Mouse (Mus musculus) small intestine, adult 2 months (tissue): Measurements from ENCODE around the gene Ptprr. TPM values are rescaled to one million over a fixed set of nuclear protein-coding genes. Genes with fewer than 3 reads are reported as not detected.

Source experiments
- H3K27ac ChIP-seq: fragments of 200-500 bp; 2 replicates; pipeline ENCODE4 v1.5.1; 2012; ENCODE audit warnings: low read depth, low read length, control low read depth, inconsistent platforms; ENCODE audit not compliant: insufficient read depth
- H3K27me3 ChIP-seq: fragments of 200-500 bp; 2 replicates; pipeline ENCODE4 v1.6.1; 2012; ENCODE audit warnings: mild to moderate bottlenecking, moderate library complexity, low read length, inconsistent platforms; ENCODE audit not compliant: control insufficient read depth, insufficient read depth
- H3K36me3 ChIP-seq: fragments of 200-500 bp; 2 replicates; pipeline ENCODE4 v1.6.1; 2012; ENCODE audit warnings: mild to moderate bottlenecking, low read length, control low read depth, inconsistent platforms; ENCODE audit not compliant: control insufficient read depth, insufficient read depth
- H3K4me1 ChIP-seq: fragments of 200-500 bp; 2 replicates; pipeline ENCODE4 v1.6.1; 2012; ENCODE audit warnings: low read length, inconsistent platforms, mixed read lengths; ENCODE audit not compliant: control insufficient read depth, insufficient read depth, insufficient read length
- H3K4me3 ChIP-seq: fragments of 200-500 bp; 2 replicates; pipeline ENCODE4 v1.5.1; 2012; ENCODE audit warnings: low read depth, mild to moderate bottlenecking, control low read depth, inconsistent platforms, low read length, moderate library complexity
- CTCF ChIP-seq: fragments of 200-500 bp; IDR thresholded peaks from 2 replicates; pipeline ENCODE4 v1.5.1; 2012; ENCODE audit warnings: low read depth, mild to moderate bottlenecking, control low read depth, inconsistent platforms, low read length, moderate library complexity, mixed read lengths; ENCODE audit not compliant: insufficient replicate concordance, insufficient read length; ENCODE audit errors: extremely low read depth
- POLR2A ChIP-seq: fragments of 200-500 bp; IDR thresholded peaks from 2 replicates; pipeline ENCODE4 v1.6.1; 2012; ENCODE audit warnings: low read depth, mild to moderate bottlenecking, control low read depth, inconsistent platforms, low read length, moderate library complexity
- WGBS: fragments of 180-500 bp; shearing (Covaris S2); methylation state at CpG from one replicate; pipeline ENCODE4 v1.1.7; 2018; 5-methylcytosine and 5-hydroxymethylcytosine counted together
- polyA plus RNA-seq: library from polyadenylated mRNA; depleted of rRNA; stranded (reverse); fragments of >200 nt; gene quantifications from 2 replicates; pipeline ENCODE4 v1.2.3, GENCODE M21; 2012

Gene Ptprr
- polyA plus RNA-seq, 1 experiment: 29.9 TPM

DNA sequence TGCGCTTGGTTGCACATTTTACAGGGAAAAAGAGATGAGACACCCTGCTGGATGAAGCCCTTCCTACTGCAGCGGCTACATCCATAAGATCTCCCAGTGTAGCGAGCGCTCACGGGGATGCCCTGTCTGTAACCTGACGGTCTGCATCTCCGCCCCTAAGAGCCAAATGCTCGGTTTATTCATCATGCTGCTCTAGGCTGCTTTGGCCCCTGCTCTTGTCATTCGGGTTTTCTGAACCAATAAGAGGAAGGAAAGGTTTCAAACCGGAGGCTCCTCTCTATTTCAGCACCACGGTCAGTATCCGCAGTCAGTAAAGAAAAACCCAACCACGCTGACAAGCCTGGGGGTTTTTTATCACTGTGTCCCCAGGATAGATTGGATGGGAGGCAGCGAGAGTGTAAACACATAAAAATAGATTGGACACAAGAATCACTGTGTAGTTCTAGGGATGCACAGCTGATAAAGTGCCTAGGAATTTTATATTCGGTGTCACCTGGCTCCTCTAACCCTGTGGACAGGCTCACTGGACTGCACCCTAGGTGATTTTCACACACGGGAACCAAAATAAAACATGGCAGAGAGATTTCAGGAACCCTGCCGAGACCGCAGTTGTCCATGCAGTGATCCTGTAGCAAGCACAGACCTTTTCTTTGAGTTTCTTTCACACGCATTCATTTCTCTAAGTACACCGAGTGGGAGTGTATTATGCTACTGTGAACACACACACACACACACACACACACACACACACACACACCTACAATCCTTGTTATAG, 1.3 kb downstream of the Ptprr start:
- Histone ChIP-seq H3K4me3 (peak overlapping the region; percentile 15; the same call in 1 of the 2 replicates), H3K4me1 (no peaks in the 10 kb centered on the region), H3K36me3 (no peaks in the 10 kb centered on the region), H3K27ac (no peak overlapping the region), H3K27me3 (peaks cover 12% of the 10 kb centered on the region; the same call in 1 of the 2 replicates)
- 11% methylated on average over 20 of the region's 20 CpGs for WGBS
- TF ChIP-seq CTCF: no peak
- TF ChIP-seq POLR2A: no peak

DNA sequence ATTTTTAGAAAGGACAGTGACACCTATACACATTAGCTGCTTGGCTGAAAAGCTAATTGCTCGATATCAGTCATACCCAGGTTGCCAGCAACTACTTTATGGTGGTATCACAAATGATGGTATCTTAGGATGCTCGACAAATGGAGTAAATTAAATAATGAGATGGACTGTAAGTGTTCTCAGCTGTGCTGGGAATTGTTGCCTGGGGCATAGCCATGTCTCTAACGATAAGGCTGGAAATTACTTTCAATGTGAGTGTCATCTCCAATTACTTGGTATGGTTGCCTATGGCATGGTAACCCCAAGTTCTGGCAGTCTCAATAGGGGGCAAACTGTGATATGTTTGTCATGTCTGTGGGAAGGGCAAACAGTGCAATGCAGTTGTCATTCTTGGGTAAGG, 3.1 kb downstream of the Ptprr start:
- Histone ChIP-seq H3K27ac (no peak overlapping the region), H3K36me3 (no peaks in the 10 kb centered on the region), H3K4me1 (no peaks in the 10 kb centered on the region), H3K27me3 (peaks cover 12% of the 10 kb centered on the region; the same call in 1 of the 2 replicates), H3K4me3 (no peak overlapping the region)
- 70% methylated on average over 3 of the region's 3 CpGs for WGBS
- TF ChIP-seq CTCF (no peak), POLR2A (no peak)

DNA sequence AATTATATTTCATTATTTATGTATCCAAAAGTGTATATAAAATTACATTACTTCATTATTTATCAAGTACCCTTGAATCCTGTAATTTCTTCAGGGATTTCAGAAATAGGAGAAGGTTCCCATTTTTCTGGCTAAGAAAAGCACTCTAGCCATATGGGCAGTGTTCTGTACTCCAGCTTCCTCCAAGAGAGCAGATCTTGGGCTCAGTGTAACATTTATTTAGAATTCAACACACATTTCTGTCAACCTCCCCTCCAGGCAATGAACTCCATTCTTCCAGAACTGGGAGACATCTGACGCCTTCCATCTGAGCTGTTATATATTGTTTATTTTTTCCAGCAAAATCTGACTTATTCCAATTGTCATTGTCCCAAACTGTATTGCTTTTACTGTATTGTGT, 20.1 kb downstream of the Ptprr start:
- no peaks in the 10 kb centered on the region for H3K36me3 ChIP-seq
- H3K27me3 ChIP-seq: no peaks in the 10 kb centered on the region
- no peak overlapping the region for H3K4me3 ChIP-seq
- 85% methylated on average over 1 of the region's 1 CpGs for WGBS
- no peaks in the 10 kb centered on the region for H3K4me1 ChIP-seq
- TF ChIP-seq POLR2A (no peak), CTCF (no peak)
- H3K27ac ChIP-seq: no peak overlapping the region

DNA sequence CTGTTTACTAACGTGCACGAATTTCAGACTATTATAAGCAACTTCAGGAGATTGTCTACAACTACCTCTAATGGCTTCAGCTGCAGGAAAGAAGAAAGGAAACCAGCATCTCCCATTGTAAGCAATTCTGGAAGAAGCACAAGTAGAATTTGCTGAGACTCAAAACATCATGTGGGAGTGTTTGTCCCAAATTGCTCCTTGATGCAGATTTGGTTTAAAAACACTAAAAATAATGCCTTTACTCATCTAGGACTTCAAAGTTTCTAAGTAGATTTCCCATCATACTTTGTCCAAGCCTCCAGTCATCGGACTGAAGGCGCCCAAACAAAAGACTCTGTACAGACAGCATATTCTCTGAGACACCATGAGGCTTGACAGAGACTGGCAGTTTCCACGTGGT, 57.9 kb downstream of the Ptprr start:
- TF ChIP-seq CTCF (no peak), POLR2A (no peak)
- no peaks in the 10 kb centered on the region for H3K36me3 ChIP-seq
- H3K4me3 ChIP-seq: no peak overlapping the region
- H3K4me1 ChIP-seq: no peaks in the 10 kb centered on the region
- 77% methylated on average over 5 of the region's 5 CpGs for WGBS
- no peaks in the 10 kb centered on the region for H3K27me3 ChIP-seq
- no peak overlapping the region for H3K27ac ChIP-seq

DNA sequence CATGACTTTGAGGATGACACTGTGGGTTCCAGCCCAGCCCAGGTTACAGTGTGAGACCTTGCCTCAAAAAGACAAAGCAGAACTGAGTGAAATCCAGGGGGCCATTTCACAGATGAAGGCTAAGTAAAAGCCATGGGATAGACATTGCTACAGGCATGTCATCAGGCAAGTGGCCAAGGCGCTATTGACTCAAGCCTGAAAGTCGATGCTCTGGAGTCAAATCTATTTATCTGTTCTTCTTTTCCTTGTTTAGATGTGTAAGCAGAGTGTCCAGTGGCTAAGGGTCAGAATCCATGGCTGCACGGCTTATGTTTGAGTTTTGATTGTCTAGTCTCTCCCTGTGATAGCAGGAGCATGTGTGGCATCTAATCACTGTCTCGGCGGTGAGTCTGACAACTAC, 60.6 kb downstream of the Ptprr start:
- no peaks in the 10 kb centered on the region for H3K4me1 ChIP-seq
- WGBS: 51% methylated on average over 5 of the region's 5 CpGs
- no peaks in the 10 kb centered on the region for H3K36me3 ChIP-seq
- no peaks in the 10 kb centered on the region for H3K27me3 ChIP-seq
- no peak overlapping the region for H3K4me3 ChIP-seq
- no peak for TF ChIP-seq POLR2A
- no peak for TF ChIP-seq CTCF
- H3K27ac ChIP-seq: no peak overlapping the region

DNA sequence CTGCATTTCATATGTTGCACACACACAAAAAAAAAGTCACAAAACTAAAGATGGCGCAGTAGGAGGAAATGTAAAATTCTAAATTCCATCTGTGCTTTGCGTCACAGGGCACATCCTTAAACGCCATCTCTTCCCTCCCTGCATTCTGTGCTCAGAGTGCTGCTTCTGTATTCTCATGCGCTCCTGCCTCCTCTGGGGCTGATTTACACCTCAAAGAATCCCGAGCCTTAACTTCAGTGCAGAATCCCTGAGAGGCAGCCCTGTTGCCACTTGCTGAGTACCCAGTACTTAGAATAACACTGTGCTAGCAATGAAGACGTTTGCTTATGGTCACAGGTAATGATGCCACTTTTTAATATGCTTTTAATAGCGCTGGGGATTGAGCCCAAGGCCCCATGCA, 61.4 kb downstream of the Ptprr start:
- TF ChIP-seq POLR2A: no peak
- TF ChIP-seq CTCF: no peak
- no peaks in the 10 kb centered on the region for H3K36me3 ChIP-seq
- no peaks in the 10 kb centered on the region; the same call in 1 of the 2 replicates for H3K4me1 ChIP-seq
- H3K27ac ChIP-seq: no peak overlapping the region
- no peaks in the 10 kb centered on the region for H3K27me3 ChIP-seq
- H3K4me3 ChIP-seq: no peak overlapping the region
- WGBS: 56% methylated on average over 7 of the region's 7 CpGs

DNA sequence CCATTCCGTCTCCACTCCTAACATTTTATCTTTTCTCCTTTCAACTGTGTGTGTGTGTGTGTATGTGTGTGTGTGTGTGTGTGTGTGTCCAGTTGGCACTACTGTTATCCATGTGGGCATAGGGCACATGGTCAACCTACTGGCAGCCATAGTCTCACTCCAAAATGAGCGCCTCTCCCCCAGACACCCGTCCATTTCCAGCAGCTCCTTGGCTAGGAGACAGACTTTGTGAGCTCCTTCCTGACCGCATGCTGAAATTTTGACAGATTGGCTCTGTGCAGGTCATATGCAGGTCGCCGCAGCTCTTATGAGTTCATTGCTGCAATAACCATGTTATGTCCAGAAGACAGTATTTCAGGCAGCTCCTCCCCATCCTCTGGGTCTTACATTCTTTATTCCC, 62.8 kb downstream of the Ptprr start:
- Histone ChIP-seq H3K27me3 (no peaks in the 10 kb centered on the region), H3K4me3 (no peak overlapping the region), H3K27ac (no peak overlapping the region), H3K36me3 (no peaks in the 10 kb centered on the region), H3K4me1 (no peaks in the 10 kb centered on the region; the same call in 1 of the 2 replicates)
- 91% methylated on average over 6 of the region's 6 CpGs for whole genome bisulfite sequencing
- TF ChIP-seq POLR2A (no peak), CTCF (no peak)
